Mouse (Mus musculus) MEL (cell line): ENCODE results near the gene Cxcl5. TPM values are rescaled to one million over a fixed set of nuclear protein-coding genes. Genes with fewer than 3 reads are reported as not detected.

Experiments used
- DNase-seq: peaks from one replicate; pipeline ENCODE4 v3.0.0; 2011; ENCODE audit warnings: low read depth, low spot score
- H3K27ac ChIP-seq: 2 replicates; pipeline ENCODE4 v1.5.1; 2012; ENCODE audit warnings: low read depth, mild to moderate bottlenecking, control low read depth, low read length, moderate library complexity; ENCODE audit not compliant: control insufficient read depth
- H3K27me3 ChIP-seq, 2 experiments: fragments of 150-350 bp in 1 of 2; sonication (generic) in 1 of 2; 2 replicates each; pipeline ENCODE4 v1.6.1; 2012; ENCODE audit warnings: low read length in 2 of 2, mild to moderate bottlenecking in 2 of 2, improper control_type of control experiment in 1 of 2, moderate library complexity in 1 of 2; ENCODE audit not compliant: insufficient read depth in 2 of 2, control insufficient read depth in 1 of 2
- H3K36me3 ChIP-seq, 2 experiments: 2 replicates each; pipeline ENCODE4 v1.6.1; 2012 to 2014; ENCODE audit warnings: low read length in 2 of 2, improper control_type of control experiment in 1 of 2, inconsistent platforms in 1 of 2, mild to moderate bottlenecking in 1 of 2; ENCODE audit not compliant: insufficient read depth in 2 of 2, control insufficient read depth in 1 of 2
- H3K4me1 ChIP-seq, 2 experiments: fragments of 150-350 bp in 1 of 2; sonication (generic) in 1 of 2; 2 replicates each; pipeline ENCODE4 v1.6.1; 2012; ENCODE audit warnings: low read length in 2 of 2, improper control_type of control experiment in 1 of 2, mild to moderate bottlenecking in 1 of 2; ENCODE audit not compliant: insufficient read depth in 2 of 2, control insufficient read depth in 1 of 2
- H3K4me3 ChIP-seq, 2 experiments: fragments of 150-350 bp in 1 of 2; sonication (generic) in 1 of 2; 2 replicates each; pipeline ENCODE4 v1.5.1; 2012; ENCODE audit warnings: low read depth in 2 of 2, low read length in 2 of 2, mild to moderate bottlenecking in 2 of 2, moderate library complexity in 2 of 2, control low read depth in 1 of 2, improper control_type of control experiment in 1 of 2; ENCODE audit not compliant: control insufficient read depth in 1 of 2, insufficient read depth in 1 of 2
- H3K79me2 ChIP-seq: 2 replicates; pipeline ENCODE4 v1.6.1; 2012; ENCODE audit warnings: mild to moderate bottlenecking, low read length, moderate library complexity; ENCODE audit not compliant: control insufficient read depth, poor library complexity, insufficient read depth
- H3K9ac ChIP-seq: 2 replicates; pipeline ENCODE4 v1.6.1; 2012; ENCODE audit warnings: low read depth, mild to moderate bottlenecking, control low read depth, low read length, moderate library complexity; ENCODE audit not compliant: control insufficient read depth, poor library complexity, severe bottlenecking
- H3K9me3 ChIP-seq: fragments of 150-350 bp; sonication (generic); replicated peaks from 2 replicates; pipeline ENCODE4 v1.6.1; 2012; ENCODE audit warnings: mild to moderate bottlenecking, low read length, improper control_type of control experiment, moderate library complexity; ENCODE audit not compliant: insufficient read depth
- BHLHE40 ChIP-seq: IDR thresholded peaks from 2 replicates; pipeline ENCODE4 v1.6.1; 2012; ENCODE audit warnings: low read depth, mild to moderate bottlenecking, inconsistent platforms, low read length, improper control_type of control experiment, borderline replicate concordance
- CHD2 ChIP-seq: IDR thresholded peaks from 2 replicates; pipeline ENCODE4 v1.6.1; 2011; ENCODE audit warnings: low read length, improper control_type of control experiment
- CTCF ChIP-seq, 3 experiments: IDR thresholded peaks in 2 of 3; conservative IDR thresholded peaks in 1 of 3; 2 replicates each; pipeline ENCODE4 v1.5.1; 2011 to 2012; ENCODE audit warnings: low read length in 3 of 3, low read depth in 2 of 3, mild to moderate bottlenecking in 2 of 3, improper control_type of control experiment in 1 of 3, inconsistent platforms in 1 of 3, mixed read lengths in 1 of 3, moderate library complexity in 1 of 3; ENCODE audit not compliant: control insufficient read depth in 1 of 3, insufficient read depth in 1 of 3, poor library complexity in 1 of 3, severe bottlenecking in 1 of 3
- E2F4 ChIP-seq: IDR thresholded peaks from 2 replicates; pipeline ENCODE4 v1.6.1; 2011; ENCODE audit warnings: low read depth, low read length, improper control_type of control experiment, borderline replicate concordance
- ELF1 ChIP-seq: IDR thresholded peaks from 2 replicates; pipeline ENCODE4 v1.6.1; 2014; ENCODE audit warnings: low read depth, mild to moderate bottlenecking, inconsistent platforms, low read length, improper control_type of control experiment, moderate library complexity
- EP300 ChIP-seq, 2 experiments: IDR thresholded peaks; 2 replicates each; pipeline ENCODE4 v1.6.1; 2011; ENCODE audit warnings: improper control_type of control experiment in 2 of 2, low read length in 2 of 2, low read depth in 1 of 2, mild to moderate bottlenecking in 1 of 2
- ETS1 ChIP-seq: IDR thresholded peaks from 2 replicates; pipeline ENCODE4 v1.6.1; 2012; ENCODE audit warnings: low read depth, mild to moderate bottlenecking, inconsistent platforms, low read length, improper control_type of control experiment, moderate library complexity
- GABPA ChIP-seq: IDR thresholded peaks from 2 replicates; pipeline ENCODE4 v1.6.1; 2012; ENCODE audit warnings: low read depth, mild to moderate bottlenecking, inconsistent platforms, low read length, improper control_type of control experiment, moderate library complexity
- GATA1 ChIP-seq: IDR thresholded peaks from 2 replicates; pipeline ENCODE4 v1.6.1; 2011; ENCODE audit warnings: low read depth, low read length, improper control_type of control experiment
- HCFC1 ChIP-seq: IDR thresholded peaks from 2 replicates; pipeline ENCODE4 v1.6.1; 2012; ENCODE audit warnings: low read depth, mild to moderate bottlenecking, inconsistent platforms, low read length, improper control_type of control experiment, moderate library complexity
- JUND ChIP-seq: IDR thresholded peaks from 2 replicates; pipeline ENCODE4 v1.6.1; 2011; ENCODE audit warnings: low read depth, mild to moderate bottlenecking, improper control_type of control experiment, low read length
- KAT2A ChIP-seq: conservative IDR thresholded peaks from 2 replicates; pipeline ENCODE4 v1.6.1; 2012; ENCODE audit warnings: low read depth, low read length, improper control_type of control experiment, inconsistent platforms
- MAFK ChIP-seq: IDR thresholded peaks from 2 replicates; pipeline ENCODE4 v1.6.1; 2011; ENCODE audit warnings: low read depth, mild to moderate bottlenecking, low read length, improper control_type of control experiment, borderline replicate concordance
- MAX ChIP-seq: IDR thresholded peaks from 2 replicates; pipeline ENCODE4 v1.6.1; 2011; ENCODE audit warnings: low read length, improper control_type of control experiment
- MAZ ChIP-seq: IDR thresholded peaks from 2 replicates; pipeline ENCODE4 v1.6.1; 2012; ENCODE audit warnings: low read depth, mild to moderate bottlenecking, inconsistent platforms, low read length, improper control_type of control experiment
- MEF2A ChIP-seq: IDR thresholded peaks from 2 replicates; pipeline ENCODE4 v1.6.1; 2014; ENCODE audit warnings: low read depth, mild to moderate bottlenecking, inconsistent platforms, low read length, improper control_type of control experiment; ENCODE audit not compliant: poor library complexity, insufficient replicate concordance, severe bottlenecking; ENCODE audit errors: extremely low read depth
- MXI1 ChIP-seq: IDR thresholded peaks from 2 replicates; pipeline ENCODE4 v1.6.1; 2011; ENCODE audit warnings: mild to moderate bottlenecking, low read depth, low read length, improper control_type of control experiment
- MYB ChIP-seq: IDR thresholded peaks from 2 replicates; pipeline ENCODE4 v1.6.1; 2011; ENCODE audit warnings: mild to moderate bottlenecking, low read depth, low read length, improper control_type of control experiment
- MYC ChIP-seq: IDR thresholded peaks from 2 replicates; pipeline ENCODE4 v1.6.1; 2011; ENCODE audit warnings: low read depth, mild to moderate bottlenecking, low read length, improper control_type of control experiment, moderate library complexity
- NELFE ChIP-seq: IDR thresholded peaks from 2 replicates; pipeline ENCODE4 v1.6.1; 2011; ENCODE audit warnings: low read depth, low read length, improper control_type of control experiment
- NRF1 ChIP-seq: IDR thresholded peaks from 2 replicates; pipeline ENCODE4 v1.6.1; 2014; ENCODE audit warnings: low read depth, mild to moderate bottlenecking, inconsistent platforms, low read length, improper control_type of control experiment, moderate library complexity; ENCODE audit not compliant: poor library complexity, insufficient read depth, severe bottlenecking
- POLR2A ChIP-seq, 2 experiments: IDR thresholded peaks; 2 replicates each; pipeline ENCODE4 v1.6.1; 2011 to 2012; ENCODE audit warnings: low read length in 2 of 2, mild to moderate bottlenecking in 2 of 2, control low read depth in 1 of 2, improper control_type of control experiment in 1 of 2, low read depth in 1 of 2, moderate library complexity in 1 of 2; ENCODE audit not compliant: control insufficient read depth in 1 of 2, insufficient read depth in 1 of 2, poor library complexity in 1 of 2
- POLR2AphosphoS2 ChIP-seq: IDR thresholded peaks from 2 replicates; pipeline ENCODE4 v1.6.1; 2011; ENCODE audit warnings: low read length, improper control_type of control experiment
- POLR2AphosphoS5 ChIP-seq: IDR thresholded peaks from 2 replicates; pipeline ENCODE4 v1.6.1; 2012; ENCODE audit warnings: low read depth, borderline replicate concordance, mild to moderate bottlenecking, inconsistent platforms, low read length, moderate library complexity, mixed read lengths
- RAD21 ChIP-seq: IDR thresholded peaks from 2 replicates; pipeline ENCODE4 v1.6.1; 2011; ENCODE audit warnings: mild to moderate bottlenecking, low read depth, low read length, improper control_type of control experiment
- RCOR1 ChIP-seq: IDR thresholded peaks from 2 replicates; pipeline ENCODE4 v1.6.1; 2012; ENCODE audit warnings: low read depth, mild to moderate bottlenecking, inconsistent platforms, low read length, improper control_type of control experiment
- SIN3A ChIP-seq: IDR thresholded peaks from 2 replicates; pipeline ENCODE4 v1.6.1; 2012; ENCODE audit warnings: low read length, improper control_type of control experiment, inconsistent platforms
- SMC3 ChIP-seq: IDR thresholded peaks from 2 replicates; pipeline ENCODE4 v1.6.1; 2011; ENCODE audit warnings: low read depth, low read length, improper control_type of control experiment
- TBP ChIP-seq: IDR thresholded peaks from 2 replicates; pipeline ENCODE4 v1.8.0; 2011; ENCODE audit warnings: low read depth, low read length, improper control_type of control experiment
- TCF12 ChIP-seq: IDR thresholded peaks from 2 replicates; pipeline ENCODE4 v1.6.1; 2014; ENCODE audit warnings: low read depth, mild to moderate bottlenecking, inconsistent platforms, low read length, improper control_type of control experiment, moderate library complexity
- UBTF ChIP-seq: IDR thresholded peaks from 2 replicates; pipeline ENCODE4 v1.6.1; 2012; ENCODE audit warnings: low read depth, mild to moderate bottlenecking, inconsistent platforms, low read length, improper control_type of control experiment, moderate library complexity, borderline replicate concordance; ENCODE audit not compliant: insufficient read depth
- USF1 ChIP-seq: IDR thresholded peaks from 2 replicates; pipeline ENCODE4 v1.6.1; 2014; ENCODE audit warnings: low read depth, mild to moderate bottlenecking, inconsistent platforms, low read length, improper control_type of control experiment, moderate library complexity
- USF2 ChIP-seq, 2 experiments: IDR thresholded peaks; 2 replicates each; pipeline ENCODE4 v1.6.1; 2011 to 2012; ENCODE audit warnings: improper control_type of control experiment in 2 of 2, low read length in 2 of 2, borderline replicate concordance in 1 of 2, inconsistent platforms in 1 of 2, low read depth in 1 of 2, mild to moderate bottlenecking in 1 of 2; ENCODE audit not compliant: insufficient read depth in 1 of 2
- ZC3H11A ChIP-seq: IDR thresholded peaks from 2 replicates; pipeline ENCODE4 v1.6.1; 2012; ENCODE audit warnings: low read depth, mild to moderate bottlenecking, inconsistent platforms, low read length, improper control_type of control experiment
- ZKSCAN1 ChIP-seq: IDR thresholded peaks from 2 replicates; pipeline ENCODE4 v1.6.1; 2012; ENCODE audit warnings: low read depth, mild to moderate bottlenecking, inconsistent platforms, low read length, improper control_type of control experiment, moderate library complexity
- ZMIZ1 ChIP-seq: IDR thresholded peaks from 2 replicates; pipeline ENCODE4 v1.6.1; 2012; ENCODE audit warnings: low read depth, mild to moderate bottlenecking, inconsistent platforms, low read length, improper control_type of control experiment, moderate library complexity
- ZNF384 ChIP-seq: IDR thresholded peaks from 2 replicates; pipeline ENCODE4 v1.6.1; 2012; ENCODE audit warnings: low read depth, mild to moderate bottlenecking, inconsistent platforms, low read length, improper control_type of control experiment
- polyA plus RNA-seq, 2 experiments: library from polyadenylated mRNA; stranded (reverse) in 1 of 2; unstranded in 1 of 2; fragments of >175 nt in 1 of 2; fragments of >200 nt in 1 of 2; gene quantifications; 2 replicates each; pipeline versions ENCODE4 v1.2.1 to v1.2.4; 2012; ENCODE audit warnings: low replicate concordance in 2 of 2, low read depth in 1 of 2; ENCODE audit not compliant: insufficient read length in 2 of 2, insufficient read depth in 1 of 2, missing spikeins in 1 of 2
- total RNA-seq: library from RNA; depleted of rRNA; stranded (reverse); fragments of 300-350 nt; gene quantifications from 2 replicates; pipeline ENCODE4 v1.2.3, GENCODE M21; 2012

The Cxcl5 gene
- total and polyA plus RNA-seq, 3 experiments = not detected

DNA sequence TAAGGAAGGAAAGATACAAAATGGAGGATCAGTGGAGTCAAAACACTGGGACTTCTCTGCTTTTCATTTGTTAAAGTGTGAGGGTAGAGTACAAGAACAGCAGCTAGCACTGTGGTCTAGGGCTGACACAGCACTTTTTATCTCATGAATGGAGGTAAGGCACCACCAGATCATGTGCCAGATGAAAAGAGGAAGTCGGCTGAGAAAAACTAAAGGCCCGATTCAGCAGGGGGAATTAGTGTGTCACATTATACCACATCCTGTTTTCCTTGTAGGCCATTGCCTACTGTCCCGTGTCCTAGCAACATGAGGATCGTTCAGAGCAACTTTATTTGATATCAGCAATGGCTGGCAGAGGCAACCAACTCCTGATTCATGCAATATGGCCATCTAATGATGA, 17.1 kb upstream of the Cxcl5 start:
- peak; percentile 97 for DNase-seq
- peaks cover 5% of the 10 kb centered on the region in 2 experiments; a peak in 3 of 4 replicates for H3K4me1 ChIP-seq
- H3K27ac ChIP-seq = peak overlapping the region; percentile 64
- H3K4me3 ChIP-seq = no peak overlapping the region
- no peaks in the 10 kb centered on the region; a peak in 1 of 4 replicates for H3K27me3 ChIP-seq
- no peaks in the 10 kb centered on the region for H3K79me2 ChIP-seq
- no peak overlapping the region for H3K9ac ChIP-seq
- H3K9me3 ChIP-seq = no peaks in the 10 kb centered on the region
- peaks cover 0 to 9% of the 10 kb centered on the region in 2 experiments; a peak in 2 of 4 replicates for H3K36me3 ChIP-seq
- TF ChIP-seq ETS1 = peak; percentile 98
- TF ChIP-seq USF1 = peak; percentile 86
- no peak for TF ChIP-seq POLR2A (IDR thresholded peaks at IDR 0.05; ENCODE audit: control insufficient read depth in 1 of 2, insufficient read depth in 1 of 2, low read depth in 1 of 2, low read length in 2 of 2, poor library complexity in 1 of 2)
- TF ChIP-seq MAZ = 0 out of 2 replicates have a peak, but pooled peaks have one; percentile 38
- TF ChIP-seq BHLHE40 = peak; percentile 99
- peak; percentile 69 for TF ChIP-seq MXI1
- TF ChIP-seq CHD2 = no peak
- TF ChIP-seq POLR2AphosphoS2 = no peak
- TF ChIP-seq ZMIZ1 = no peak
- peak; percentile 91 for TF ChIP-seq MYC
- TF ChIP-seq MYB = 0 out of 2 replicates have a peak, but pooled peaks have one; percentile 34
- no peak for TF ChIP-seq MEF2A
- TF ChIP-seq GABPA = peak; percentile 77
- peak; percentile 86 for TF ChIP-seq MAX
- no peak for TF ChIP-seq CTCF (IDR thresholded peaks at IDR 0.05 in 2 of 3, conservative IDR thresholded peaks at IDR 0.05 in 1 of 3; ENCODE audit: control insufficient read depth in 1 of 3, insufficient read depth in 1 of 3, low read depth in 2 of 3, low read length in 3 of 3, poor library complexity in 1 of 3, severe bottlenecking in 1 of 3)
- 0 out of 4 replicates have a peak, but pooled peaks of 1 of the 2 experiments have one; percentile 26 for TF ChIP-seq USF2 (IDR thresholded peaks at IDR 0.05; ENCODE audit: borderline replicate concordance in 1 of 2, insufficient read depth in 1 of 2, low read depth in 1 of 2, low read length in 2 of 2)
- TF ChIP-seq RAD21 = no peak
- peak; percentile 25 for TF ChIP-seq ZC3H11A
- no peak for TF ChIP-seq POLR2AphosphoS5
- TF ChIP-seq ZKSCAN1 = no peak
- no peak; the same call in 1 of the 2 replicates for TF ChIP-seq KAT2A
- peak; percentile 64 for TF ChIP-seq GATA1
- peak; percentile 55; the same call in 1 of the 2 replicates for TF ChIP-seq TBP
- no peak for TF ChIP-seq E2F4
- TF ChIP-seq NELFE = no peak
- TF ChIP-seq ELF1 = 0 out of 2 replicates have a peak, but pooled peaks have one; percentile 14
- TF ChIP-seq HCFC1 = peak; percentile 54; the same call in 1 of the 2 replicates
- peak; percentile 98 for TF ChIP-seq MAFK
- no peak for TF ChIP-seq UBTF
- TF ChIP-seq RCOR1 = peak; percentile 95
- TF ChIP-seq EP300 (IDR thresholded peaks at IDR 0.05; ENCODE audit: low read depth in 1 of 2, low read length in 2 of 2) = peak; percentile 86; a peak in 3 of 4 replicates
- TF ChIP-seq SIN3A = peak; percentile 85
- no peak for TF ChIP-seq NRF1
- TF ChIP-seq JUND = no peak
- TF ChIP-seq TCF12 = peak; percentile 50
- no peak for TF ChIP-seq SMC3
- 0 out of 2 replicates have a peak, but pooled peaks have one; percentile 38 for TF ChIP-seq ZNF384
